Mouse (Mus musculus) hindlimb bud, embryonic 11.5 days (tissue): ENCODE measurements at regions not wholly inside any gene's neighbourhood (a gene's known extent, or its start where the extent isn't known, plus 50 kb on each side); places are given as distances from the start of the nearest gene placed in this dataset.

Experiments used
- DNase-seq: peaks from one replicate; pipeline ENCODE4 v3.0.0-alpha.2; 2012; ENCODE audit warnings: low read depth, low spot score; ENCODE audit errors: extremely low spot score

DNA sequence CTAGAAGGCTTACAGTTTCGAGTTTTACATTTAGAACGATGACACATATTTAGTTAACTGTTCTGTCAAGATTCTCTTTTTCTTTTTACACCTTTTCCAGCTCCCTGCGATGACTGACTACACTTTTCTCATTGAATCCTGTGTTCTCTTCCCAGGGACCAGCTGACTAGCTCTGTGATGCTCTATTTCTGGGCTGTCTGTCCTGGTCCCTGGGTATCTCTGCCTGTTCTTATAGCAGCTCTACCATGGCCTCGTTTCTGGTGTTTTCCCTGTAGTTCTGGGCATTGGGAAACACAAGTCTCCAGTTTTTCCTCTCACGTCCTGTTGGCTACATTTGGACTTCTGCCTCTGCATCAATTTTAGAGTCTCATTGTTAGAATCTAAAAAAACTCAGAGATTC is 106.5 kb upstream of the Fam19a5 start:
- DNase-seq, result no peak

DNA sequence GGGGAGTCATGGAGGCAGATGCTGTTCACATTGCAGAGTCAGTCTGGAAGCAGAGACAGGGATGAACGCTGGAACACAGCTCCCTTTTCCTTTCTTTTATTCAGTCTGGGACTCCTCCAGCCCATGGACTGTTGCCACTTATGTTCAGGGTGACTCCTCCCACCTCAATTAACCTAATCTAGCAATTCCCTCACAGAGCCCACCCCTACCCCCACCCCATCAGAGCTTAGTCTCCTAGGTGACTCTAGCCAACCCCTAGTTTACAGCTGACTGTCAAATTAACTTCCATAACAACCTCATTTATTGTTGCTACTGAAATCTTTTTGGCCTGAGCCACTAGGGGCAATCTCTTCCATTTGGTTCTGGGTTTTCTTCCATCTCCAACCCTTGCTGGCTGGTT is 85.2 kb upstream of the Fam19a5 start:
- no peak for DNase-seq

DNA sequence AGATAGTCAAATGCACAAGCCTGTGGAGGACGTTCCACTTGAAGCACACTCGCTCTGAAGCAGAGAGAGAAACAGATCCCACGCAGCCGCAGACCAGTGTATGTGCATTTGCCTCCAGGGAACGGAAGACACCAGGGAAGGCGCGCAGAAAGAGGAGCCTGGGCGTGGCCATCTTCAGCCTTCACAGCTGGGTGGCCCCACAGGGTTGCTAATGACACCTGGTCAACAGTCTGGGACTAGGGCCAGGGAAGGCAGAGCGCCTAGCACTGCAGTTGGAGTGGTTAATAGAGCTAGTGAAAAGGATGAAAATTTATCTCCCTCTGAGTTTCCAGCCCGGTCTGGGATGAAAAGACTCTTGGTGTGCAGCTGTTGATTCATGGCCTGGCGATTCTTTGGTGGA is 67.9 kb upstream of the Fam19a5 start:
- DNase-seq, result no peak

GRCm38 (mm10) chr15:87476862-87477490 is 67.1 kb upstream of the Fam19a5 start:
- DNase-seq, result no peak

DNA sequence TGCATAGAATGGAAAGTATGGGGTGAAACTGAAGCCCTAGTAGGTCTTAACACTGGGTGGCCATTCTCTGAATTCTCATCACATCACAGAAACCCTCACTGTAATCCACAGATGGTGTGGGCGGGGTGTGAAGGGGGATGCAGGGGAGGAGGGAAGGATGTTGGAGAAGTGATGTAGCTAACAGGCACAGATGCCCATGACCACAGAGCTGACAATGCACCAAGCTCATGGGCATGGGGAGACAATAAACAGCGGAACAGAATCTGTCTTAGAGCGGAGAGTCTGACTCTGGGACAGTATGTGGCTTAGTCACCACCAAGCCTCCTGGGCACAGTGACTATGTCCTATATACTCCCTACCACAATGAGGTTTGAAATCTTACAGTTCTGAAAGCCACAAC is 63.3 kb upstream of the Fam19a5 start:
- no peak for DNase-seq
